Mouse (Mus musculus) cerebellum, adult 18-20 months (tissue): Measurements from ENCODE around the gene Borcs5.

Source experiments
- DNase-seq, 2 experiments: peaks; one replicate each; pipeline ENCODE4 v3.0.0; 2021

The Borcs5 gene

GRCm38 (mm10) chr6:134639210-134639609 lies at the start of gene Borcs5:
Borcs5 (plus strand) TSS chr6:134639510.
- DNase-seq: no peak

DNA sequence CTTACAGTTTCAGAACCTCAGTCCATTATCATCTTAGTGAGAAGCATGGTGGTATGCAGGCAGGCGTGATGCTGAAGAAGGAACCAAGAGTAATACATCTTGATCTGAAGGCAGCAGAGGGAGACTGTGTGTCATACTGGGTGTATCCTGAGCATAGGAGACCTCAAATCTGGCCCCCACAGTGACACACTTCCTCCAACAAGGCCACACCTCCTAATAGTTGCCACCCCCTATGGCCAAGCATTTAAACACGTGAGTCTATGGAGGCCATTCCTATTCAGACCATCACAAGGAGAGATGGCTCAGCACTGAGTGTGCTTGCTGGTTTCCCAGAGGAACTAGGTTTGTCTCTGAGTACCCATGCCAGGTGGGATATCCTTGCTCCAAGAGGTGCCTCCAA lies 47.7 kb upstream of the Borcs5 start:
- DNase-seq: no peak

- no peak for DNase-seq
Observed at GRCm38 (mm10) chr6:134594569-134595442, 44.5 kb upstream of the Borcs5 start.

- DNase-seq: no peak
Observed at GRCm38 (mm10) chr6:134597651-134598229, 41.6 kb upstream of the Borcs5 start.

DNA sequence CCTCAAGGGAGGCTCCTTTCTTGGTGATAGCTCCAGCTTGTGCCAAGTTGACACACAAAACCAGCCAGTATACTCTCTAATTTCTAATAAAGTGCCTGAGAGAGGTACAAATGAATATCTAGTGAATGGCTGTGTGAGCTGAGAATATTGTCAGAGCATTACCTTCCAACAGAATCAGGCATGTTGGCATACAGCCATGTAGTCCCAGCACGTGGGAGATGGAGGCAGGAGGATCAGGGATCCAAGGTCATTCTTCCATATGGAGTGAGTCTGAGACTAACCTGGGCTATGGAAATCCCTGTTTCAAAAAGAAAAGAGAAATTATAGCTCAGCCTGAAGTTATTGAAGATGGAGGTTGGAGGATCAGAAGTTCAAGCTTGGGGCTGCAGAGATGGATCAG lies 40.1 kb upstream of the Borcs5 start:
- no peak for DNase-seq

- no peak for DNase-seq
Observed at GRCm38 (mm10) chr6:134601130-134601529, 38.2 kb upstream of the Borcs5 start.

DNA sequence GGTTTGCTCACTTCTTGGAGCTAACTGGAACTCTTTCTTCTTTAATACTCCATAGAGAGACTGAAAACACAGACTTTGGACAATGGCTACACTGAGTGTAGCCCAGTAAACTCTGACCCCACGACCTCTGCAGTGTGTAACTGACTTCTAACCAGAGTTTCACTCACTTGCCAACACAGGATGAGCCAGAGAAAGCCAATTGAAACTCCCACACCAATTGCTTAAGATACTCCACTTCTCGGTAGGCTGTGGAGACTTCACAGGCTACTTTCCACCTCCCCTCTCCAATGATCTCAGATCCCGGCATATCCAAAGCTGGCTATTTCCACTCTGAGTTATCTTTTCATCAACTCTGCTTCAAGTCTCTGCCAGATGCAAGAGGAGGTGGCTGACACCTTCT lies 37.5 kb upstream of the Borcs5 start:
- no peak for DNase-seq

- no peak for DNase-seq
Observed at GRCm38 (mm10) chr6:134602371-134603003, 36.8 kb upstream of the Borcs5 start.

- DNase-seq: no peak
Observed at GRCm38 (mm10) chr6:134605196-134605595, 34.1 kb upstream of the Borcs5 start.

DNA sequence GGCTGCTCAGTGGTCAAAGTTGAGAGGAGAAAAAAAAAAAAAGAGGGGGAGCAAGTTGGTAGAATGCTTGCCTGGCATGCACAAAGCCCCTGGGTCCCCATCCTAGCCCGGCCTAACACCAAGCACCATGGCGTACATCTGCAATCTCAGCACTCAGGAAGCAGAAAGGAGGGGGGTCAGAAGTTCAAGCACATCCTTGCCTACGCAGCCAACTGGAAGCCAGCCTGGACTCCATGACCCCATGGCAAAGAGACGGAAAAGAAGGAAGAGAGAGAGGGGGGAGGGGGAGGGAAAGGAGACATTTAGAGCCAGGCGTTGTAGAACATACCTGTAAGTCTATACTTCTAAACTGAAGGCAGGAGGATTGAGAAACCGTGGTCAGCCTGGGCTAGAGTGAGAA lies 32.8 kb upstream of the Borcs5 start:
- no peak for DNase-seq

GRCm38 (mm10) chr6:134606949-134607746 lies 32.2 kb upstream of the Borcs5 start:
- DNase-seq: peak; percentile 22 to 25

DNA sequence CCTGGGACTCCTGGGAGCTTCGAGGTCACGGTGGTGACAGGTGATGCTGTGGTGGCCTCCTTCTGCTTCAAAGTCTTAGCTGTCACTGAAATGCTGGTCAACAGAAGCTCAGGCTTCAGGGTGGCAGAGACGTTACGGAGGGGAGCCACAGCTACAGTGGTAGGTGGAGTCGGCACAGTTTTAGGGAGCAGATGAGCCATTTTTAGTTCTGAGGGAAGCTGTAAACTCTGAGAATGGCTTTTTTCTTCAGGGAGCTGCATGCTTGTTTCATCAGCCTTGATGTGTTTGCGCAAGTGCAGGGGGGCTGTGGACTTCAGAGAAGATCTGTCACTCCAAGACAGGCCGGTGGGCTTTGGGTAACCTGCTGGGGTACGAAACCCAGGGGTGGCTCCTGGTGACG lies 28.9 kb upstream of the Borcs5 start:
- no peak for DNase-seq

GRCm38 (mm10) chr6:134611896-134612295 lies 27.4 kb upstream of the Borcs5 start:
- peak in 1 of 2 experiments; percentile 11 for DNase-seq

DNA sequence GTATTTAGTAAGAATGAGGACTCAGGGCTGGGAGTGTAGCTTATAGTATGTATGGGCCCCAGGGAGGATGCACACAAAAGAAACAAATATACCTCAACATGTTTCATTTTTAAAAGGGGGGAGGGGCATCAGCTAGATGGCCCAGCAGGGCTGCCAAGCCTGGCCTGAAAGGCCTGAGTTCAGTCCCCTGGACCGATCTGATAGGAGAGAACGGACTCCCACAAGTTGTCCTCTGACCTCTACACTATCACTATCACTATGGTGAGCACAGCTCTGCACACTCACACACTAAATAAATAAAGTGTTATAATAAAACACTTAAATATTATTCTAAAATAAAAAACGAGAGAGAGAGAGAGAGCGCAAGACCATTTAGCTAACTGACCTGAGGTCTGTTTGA lies 25.0 kb upstream of the Borcs5 start:
- DNase-seq: no peak

- peak; percentile 90 to 91 for DNase-seq
Observed at GRCm38 (mm10) chr6:134614723-134615648, 24.3 kb upstream of the Borcs5 start.

DNA sequence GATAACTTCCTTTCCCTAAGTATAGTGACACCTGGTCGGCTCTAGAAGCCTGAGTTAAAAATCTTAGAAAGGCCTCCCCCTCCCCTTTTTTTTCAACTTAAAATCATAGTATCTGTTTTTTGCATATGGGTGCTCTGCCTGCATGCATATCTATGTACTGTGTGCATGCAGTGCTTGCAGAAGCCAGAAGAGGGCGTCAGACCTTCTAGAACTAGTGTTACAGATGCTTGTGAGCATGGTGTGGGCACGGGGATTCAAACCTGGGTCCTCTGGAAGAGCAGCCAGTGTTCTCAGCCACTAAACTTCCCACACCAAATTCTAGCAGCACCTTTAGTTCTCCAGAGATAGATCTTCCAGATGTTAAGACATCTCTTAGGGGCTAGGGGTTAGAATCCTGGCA lies 21.7 kb upstream of the Borcs5 start:
- no peak for DNase-seq

GRCm38 (mm10) chr6:134620129-134620528 lies 19.2 kb upstream of the Borcs5 start:
- DNase-seq: no peak

GRCm38 (mm10) chr6:134620846-134621551 lies 18.3 kb upstream of the Borcs5 start:
- DNase-seq: no peak

DNA sequence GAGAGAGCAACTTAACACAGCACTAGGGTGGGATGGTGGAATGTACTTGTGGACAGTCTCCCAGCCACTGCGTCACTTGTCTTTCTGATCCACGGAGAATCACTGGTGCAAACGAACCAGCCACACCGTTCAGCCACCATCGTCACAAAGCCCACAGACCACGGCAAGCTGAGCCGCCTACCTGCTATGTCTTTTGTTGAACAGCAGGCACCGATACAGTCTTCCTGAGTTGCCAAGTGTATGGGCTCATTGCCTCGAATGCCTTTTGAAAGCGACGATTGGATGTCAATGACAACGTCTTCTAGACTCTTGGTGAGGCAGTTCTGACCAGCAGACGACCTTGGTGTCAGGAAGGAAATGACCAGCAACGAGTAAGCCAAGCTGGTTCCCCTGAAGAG lies 17.8 kb upstream of the Borcs5 start:
- DNase-seq: no peak

DNA sequence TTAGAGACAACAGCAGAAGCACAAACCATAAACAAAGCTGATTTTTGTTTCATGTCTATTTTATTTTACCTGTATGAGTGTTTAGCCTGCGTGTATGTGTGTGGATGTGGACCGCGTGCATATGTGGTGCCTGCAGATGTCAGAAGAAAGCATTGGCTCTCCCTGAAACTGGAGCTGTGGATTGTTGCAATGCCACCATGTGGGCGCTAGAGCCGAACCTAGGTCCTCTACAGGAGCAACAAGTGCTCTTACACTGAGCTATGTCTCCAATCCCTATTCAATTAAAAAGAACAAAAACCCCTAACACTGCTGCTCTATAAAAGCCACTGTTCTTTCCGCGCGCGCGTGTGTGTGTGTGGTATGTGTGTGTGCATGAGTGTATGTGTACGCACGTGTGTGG lies 13.9 kb upstream of the Borcs5 start:
- no peak for DNase-seq

DNA sequence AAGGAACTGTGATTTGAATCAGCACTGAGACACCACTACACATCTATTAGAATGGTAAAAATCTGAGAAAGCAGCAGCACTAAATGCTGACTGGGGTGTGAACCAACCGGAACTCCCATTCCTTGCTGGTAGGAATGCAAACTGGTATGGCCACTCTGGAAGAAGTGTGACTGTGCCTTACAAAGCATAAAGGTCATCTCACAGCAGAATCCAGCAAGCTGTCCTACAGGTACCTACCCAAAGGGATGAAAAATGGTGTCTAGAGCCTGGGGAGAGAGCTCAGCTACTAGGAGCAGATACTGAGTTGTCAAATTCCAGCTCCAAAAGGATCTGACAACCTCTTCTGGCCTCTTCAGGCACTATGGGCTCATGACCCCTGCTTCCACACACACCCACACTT lies 12.7 kb upstream of the Borcs5 start:
- DNase-seq: no peak
